Mouse (Mus musculus) liver, postnatal 0 days (tissue): ENCODE data around the gene Zfp523.

ENCODE experiments used
- CTCF ChIP-seq: sonication (generic); IDR thresholded peaks from 2 replicates; pipeline ENCODE4 v1.5.1; 2016; ENCODE audit warnings: antibody characterized with exemption, low read depth
- EP300 ChIP-seq: IDR thresholded peaks from 2 replicates; pipeline ENCODE4 v1.6.1; 2016; ENCODE audit warnings: antibody characterized with exemption, low read depth, mild to moderate bottlenecking

- TF ChIP-seq CTCF (peak; percentile 73), EP300 (no peak)
Measured at GRCm38 (mm10) chr17:28133193-28133592, 43.7 kb upstream of the Zfp523 start.
